Mouse (Mus musculus): Measurements from ENCODE around the gene Tmem132b. TPM values are rescaled to one million over a fixed set of nuclear protein-coding genes. Genes with fewer than 3 reads are reported as not detected.

Gene Tmem132b
- polyA plus RNA-seq, 1 experiment from 2014 or later: 0.03 TPM

Other genes with a start within 250 kb of the Tmem132b start
- 65.6 and 69.7 TPM in 2 replicates for gene Scarb1, start 190.7 kb upstream of the Tmem132b start, polyA plus RNA-seq (2015; fragmentation: Nextera tagmentation; extraction: Ambion mirVana)
- gene Gm10382, start 142.5 kb upstream of the Tmem132b start, polyA plus RNA-seq (2015; fragmentation: Nextera tagmentation; extraction: Ambion mirVana): 0.68 and 0.70 TPM in 2 replicates
- gene Ubc, start 141.6 kb upstream of the Tmem132b start, polyA plus RNA-seq (2015; fragmentation: Nextera tagmentation; extraction: Ambion mirVana): 819 and 833 TPM in 2 replicates
- 8.5 and 9.8 TPM in 2 replicates for gene Dhx37, start 97.7 kb upstream of the Tmem132b start, polyA plus RNA-seq (2015; fragmentation: Nextera tagmentation; extraction: Ambion mirVana)
- gene Bri3bp, start 90.2 kb upstream of the Tmem132b start, polyA plus RNA-seq (2015; fragmentation: Nextera tagmentation; extraction: Ambion mirVana): 35.8 and 42.0 TPM in 2 replicates
- 13.0 and 15.3 TPM in 2 replicates for gene Aacs, start 56.0 kb upstream of the Tmem132b start, polyA plus RNA-seq (2015; fragmentation: Nextera tagmentation; extraction: Ambion mirVana)